Mouse (Mus musculus) heart, embryonic 11.5 days (tissue): Measurements from ENCODE around the gene Tcf7l2. TPM values are rescaled to one million over a fixed set of nuclear protein-coding genes. Genes with fewer than 3 reads are reported as not detected.

Experiments used
- ATAC-seq: fragments of 200-750 bp; cut with Nextera tagmentation; replicated peaks from 2 replicates; pipeline ENCODE4 v1.8.0; 2017; ENCODE audit warnings: moderate library complexity; ENCODE audit not compliant: insufficient number of reproducible peaks, low FRiP score, low TSS enrichment
- H3K27ac ChIP-seq: fragments of 300-500 bp; sonication (generic); 2 replicates; pipeline ENCODE4 v1.5.1; 2014; ENCODE audit warnings: mild to moderate bottlenecking, low read depth, low read length
- H3K27me3 ChIP-seq: fragments of 300-500 bp; sonication (generic); 2 replicates; pipeline ENCODE4 v1.6.1; 2014; ENCODE audit warnings: mild to moderate bottlenecking, low read length, mixed read lengths; ENCODE audit not compliant: control insufficient read depth, insufficient read depth
- H3K36me3 ChIP-seq: fragments of 300-500 bp; sonication (generic); 2 replicates; pipeline ENCODE4 v1.6.1; 2014; ENCODE audit warnings: mild to moderate bottlenecking, low read length, moderate library complexity, mixed read lengths; ENCODE audit not compliant: control insufficient read depth, insufficient read depth
- H3K4me1 ChIP-seq: fragments of 300-500 bp; sonication (generic); 2 replicates; pipeline ENCODE4 v1.6.1; 2014; ENCODE audit warnings: low read length; ENCODE audit not compliant: control insufficient read depth, insufficient read depth
- H3K4me2 ChIP-seq: fragments of 300-500 bp; sonication (generic); 2 replicates; pipeline ENCODE4 v1.6.1; 2014; ENCODE audit warnings: mild to moderate bottlenecking, moderate library complexity
- H3K4me3 ChIP-seq: fragments of 300-500 bp; sonication (generic); 2 replicates; pipeline ENCODE4 v1.5.1; 2014; ENCODE audit warnings: low read depth, low read length
- H3K9ac ChIP-seq: fragments of 300-500 bp; sonication (generic); 2 replicates; pipeline ENCODE4 v1.6.1; 2014; ENCODE audit warnings: mild to moderate bottlenecking, low read depth, low read length, moderate library complexity
- H3K9me3 ChIP-seq: fragments of 300-500 bp; sonication (generic); replicated peaks from 2 replicates; pipeline ENCODE4 v1.6.1; 2016; ENCODE audit warnings: low read length; ENCODE audit not compliant: control insufficient read depth
- WGBS: fragments of 180-500 bp; shearing (Covaris S2); extraction: QIAGEN DNeasy Blood & Tissue Kit; methylation state at CpG from one replicate; pipeline ENCODE4 v1.1.7; 2014; ENCODE audit not compliant: insufficient replicate concordance; 5-methylcytosine and 5-hydroxymethylcytosine counted together
- polyA plus RNA-seq: library from polyadenylated mRNA; unstranded; fragments of >200 nt; fragmentation: Nextera tagmentation; extraction: Ambion mirVana; gene quantifications from 2 replicates; pipeline ENCODE4 v1.2.1, GENCODE M21; 2014

Gene Tcf7l2
- polyA plus RNA-seq, 1 experiment from 2014 or later: 82.0 TPM

DNA sequence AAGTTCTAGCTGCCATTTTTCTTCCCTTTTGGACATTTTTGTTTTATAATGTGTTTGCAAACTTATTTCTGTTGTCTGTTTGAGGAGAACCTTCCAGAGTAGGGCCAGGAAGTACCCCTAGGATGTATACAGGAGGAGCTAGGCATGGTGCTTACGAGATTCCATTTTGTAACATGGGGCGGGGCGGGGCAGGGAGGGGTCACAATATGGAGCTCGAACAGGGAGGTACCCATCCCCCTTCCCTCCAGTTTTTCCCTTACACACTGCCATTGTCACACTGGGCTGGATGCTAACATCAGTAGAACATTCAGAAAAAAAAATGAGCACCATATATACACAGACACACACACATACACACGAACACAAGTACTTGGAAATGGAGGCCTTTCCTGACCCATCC lies 187.1 kb downstream of the Tcf7l2 start:
- Histone ChIP-seq H3K4me1 (peaks cover 4% of the 10 kb centered on the region; the same call in 1 of the 2 replicates), H3K9me3 (no peaks in the 10 kb centered on the region), H3K4me2 (no peak overlapping the region), H3K4me3 (no peak overlapping the region), H3K36me3 (peaks cover 8% of the 10 kb centered on the region; the same call in 1 of the 2 replicates), H3K27ac (no peak overlapping the region), H3K9ac (no peak overlapping the region), H3K27me3 (no peaks in the 10 kb centered on the region)
- ATAC-seq: 0 out of 2 replicates have a peak, but pooled peaks have one; percentile 10
- WGBS: 79% methylated on average over 5 of the region's 5 CpGs

DNA sequence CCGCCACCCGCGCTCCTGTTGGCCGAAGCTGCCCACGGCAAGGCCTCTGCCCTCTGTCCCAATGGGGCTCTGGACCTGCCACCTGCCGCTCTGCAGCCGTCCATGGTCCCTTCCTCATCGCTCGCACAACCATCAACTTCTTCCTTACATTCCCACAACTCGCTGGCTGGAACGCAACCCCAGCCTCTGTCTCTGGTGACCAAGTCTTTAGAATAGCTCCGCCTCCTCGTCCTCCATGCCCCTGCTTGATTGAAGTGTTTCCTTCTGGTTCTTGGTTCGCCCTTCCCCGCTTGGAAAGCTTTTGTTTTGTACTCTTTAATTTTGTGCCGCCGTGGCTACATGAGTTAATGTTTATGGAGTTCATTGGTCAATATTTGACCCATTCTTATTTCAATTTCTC lies 190.0 kb downstream of the Tcf7l2 start:
- no peaks in the 10 kb centered on the region for H3K9me3 ChIP-seq
- H3K27me3 ChIP-seq: no peaks in the 10 kb centered on the region
- H3K4me2 ChIP-seq: no peak overlapping the region
- ATAC-seq: no peak
- no peak overlapping the region for H3K27ac ChIP-seq
- H3K36me3 ChIP-seq: peaks cover 8% of the 10 kb centered on the region; the same call in 1 of the 2 replicates
- 94% methylated on average over 17 of the region's 17 CpGs for WGBS
- H3K4me3 ChIP-seq: no peak overlapping the region
- no peaks in the 10 kb centered on the region; the same call in 1 of the 2 replicates for H3K4me1 ChIP-seq
- no peak overlapping the region for H3K9ac ChIP-seq

DNA sequence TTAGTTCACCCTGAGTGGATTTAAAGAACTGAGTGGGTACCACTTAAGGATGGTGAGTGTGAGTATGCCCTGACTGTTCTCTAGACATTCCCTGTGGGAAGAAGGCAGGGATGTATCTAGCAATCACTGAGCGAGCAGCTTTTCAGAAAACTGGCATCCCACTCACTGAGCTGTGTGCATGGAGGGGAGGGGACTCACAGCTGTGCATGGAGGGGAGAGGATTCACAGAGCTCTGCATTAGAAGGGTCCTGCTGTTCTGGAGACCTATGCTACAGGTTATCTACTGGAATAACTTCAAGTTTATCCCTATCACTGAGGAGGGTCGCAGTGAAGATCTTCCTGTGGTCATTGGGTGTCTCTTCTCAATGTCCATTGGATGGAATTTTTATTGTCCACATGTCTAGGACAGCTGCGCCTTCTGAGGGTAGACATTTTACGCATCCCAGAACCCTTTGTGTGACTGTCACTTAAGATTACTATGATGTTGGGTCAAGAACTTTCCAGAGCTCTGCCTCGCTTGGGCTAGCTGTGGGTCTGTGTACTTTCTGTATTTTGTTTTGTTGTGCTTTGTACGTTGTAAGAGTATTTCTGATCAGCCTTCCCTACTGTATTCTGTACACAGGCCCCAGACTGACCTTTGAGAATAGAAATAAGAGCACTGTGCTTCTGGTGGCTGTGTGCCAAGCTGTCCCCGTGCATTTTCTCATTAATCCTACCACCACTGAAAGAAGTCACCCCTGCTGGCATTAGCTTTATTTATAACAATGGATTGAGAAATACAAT lies 192.5 kb downstream of the Tcf7l2 start:
- 72% methylated on average over 7 of the region's 7 CpGs for WGBS
- H3K4me1 ChIP-seq: no peaks in the 10 kb centered on the region; the same call in 1 of the 2 replicates
- ATAC-seq: no peak
- no peak overlapping the region for H3K9ac ChIP-seq
- no peaks in the 10 kb centered on the region for H3K9me3 ChIP-seq
- no peak overlapping the region for H3K4me3 ChIP-seq
- no peaks in the 10 kb centered on the region for H3K27me3 ChIP-seq
- H3K36me3 ChIP-seq: peaks cover 8% of the 10 kb centered on the region; the same call in 1 of the 2 replicates
- H3K27ac ChIP-seq: no peak overlapping the region
- no peak overlapping the region for H3K4me2 ChIP-seq

DNA sequence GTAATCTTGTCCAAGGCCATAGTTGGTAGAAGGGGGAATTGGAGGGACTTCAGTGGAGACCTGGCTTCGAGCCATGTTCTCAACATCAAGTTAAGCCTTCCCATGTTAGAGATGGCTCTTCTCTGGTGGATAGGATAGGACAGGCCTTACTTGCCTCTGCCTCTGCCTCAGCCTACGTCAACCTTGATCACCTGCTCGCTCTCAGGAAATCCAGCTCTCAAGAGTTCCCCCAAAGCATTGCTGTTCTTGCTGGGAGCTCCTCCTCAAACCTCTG lies 193.0 kb downstream of the Tcf7l2 start:
- Histone ChIP-seq H3K4me2 (no peak overlapping the region), H3K9me3 (no peaks in the 10 kb centered on the region), H3K4me3 (no peak overlapping the region), H3K9ac (no peak overlapping the region), H3K36me3 (peaks cover 8% of the 10 kb centered on the region; the same call in 1 of the 2 replicates), H3K27ac (no peak overlapping the region), H3K4me1 (no peaks in the 10 kb centered on the region; the same call in 1 of the 2 replicates), H3K27me3 (no peaks in the 10 kb centered on the region)
- 88% methylated on average over 3 of the region's 3 CpGs for WGBS
- ATAC-seq: no peak

DNA sequence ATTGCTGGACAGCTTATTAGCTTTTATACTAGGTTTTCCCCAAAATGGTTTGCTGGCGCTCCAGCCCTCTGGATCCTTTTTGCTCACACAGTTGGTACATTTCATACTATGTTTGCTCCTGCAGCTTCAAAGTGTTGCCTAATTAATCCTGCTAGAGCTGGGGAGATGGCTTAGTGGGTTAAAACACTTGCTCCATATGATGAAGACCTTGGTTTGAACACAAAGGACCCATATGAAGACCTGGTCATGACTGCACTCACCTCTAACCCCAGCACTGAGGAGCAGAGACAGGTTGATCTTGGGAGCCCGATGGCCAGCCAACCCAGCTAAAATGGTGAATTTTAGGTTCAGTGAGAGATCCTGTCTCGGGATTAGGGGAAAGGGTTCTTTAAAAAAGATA lies 195.4 kb downstream of the Tcf7l2 start:
- no peaks in the 10 kb centered on the region for H3K36me3 ChIP-seq
- no peaks in the 10 kb centered on the region for H3K27me3 ChIP-seq
- peaks cover 5% of the 10 kb centered on the region; the same call in 1 of the 2 replicates for H3K4me1 ChIP-seq
- no peak overlapping the region for H3K27ac ChIP-seq
- no peaks in the 10 kb centered on the region for H3K9me3 ChIP-seq
- no peak overlapping the region for H3K9ac ChIP-seq
- H3K4me3 ChIP-seq: no peak overlapping the region
- no peak overlapping the region for H3K4me2 ChIP-seq
- ATAC-seq: no peak
- WGBS: 84% methylated on average over 3 of the region's 3 CpGs

DNA sequence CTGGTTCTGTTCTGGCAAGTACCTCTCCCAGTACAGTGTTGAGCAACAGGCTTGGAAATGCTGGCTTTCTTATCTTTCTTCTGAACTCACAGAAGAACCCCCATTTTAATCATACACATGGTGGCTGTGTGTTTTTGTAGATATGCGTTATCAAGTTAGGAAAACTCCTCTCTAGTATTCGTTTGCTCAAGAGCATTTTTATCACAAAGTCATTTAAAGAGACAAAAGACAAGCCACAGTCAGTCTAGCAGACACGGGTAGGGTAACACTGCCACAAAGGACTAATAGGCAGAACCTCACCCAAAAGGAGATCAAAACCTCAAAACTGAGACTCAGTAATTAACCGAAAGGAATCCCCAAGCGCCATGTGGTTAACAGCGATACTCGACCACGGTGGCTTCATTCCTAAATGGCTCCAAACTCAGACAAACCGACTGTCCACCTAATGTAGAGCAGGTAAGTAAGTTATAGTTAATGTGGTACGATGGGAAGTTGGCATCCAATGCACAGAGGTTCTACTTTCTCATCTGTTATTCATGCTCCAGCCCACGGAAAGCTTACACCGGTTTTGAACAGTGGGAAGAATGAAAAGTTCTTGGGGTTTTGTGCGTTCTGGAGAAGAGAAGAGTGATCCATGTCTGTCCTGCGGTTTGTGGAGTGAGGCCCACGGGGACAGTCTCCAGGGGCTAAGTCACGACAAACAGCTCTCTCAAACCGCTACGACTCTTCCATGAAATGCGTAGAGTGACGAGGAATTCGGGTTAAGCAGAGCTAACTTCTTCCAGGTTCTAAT lies 196.8 kb downstream of the Tcf7l2 start:
- 80% methylated on average over 21 of the region's 21 CpGs for WGBS
- 0 out of 2 replicates have a peak, but pooled peaks have one; percentile 40 for ATAC-seq
- Histone ChIP-seq H3K27ac (peak overlapping the region; percentile 75), H3K4me2 (peak overlapping the region; percentile 37; the same call in 1 of the 2 replicates), H3K36me3 (no peaks in the 10 kb centered on the region), H3K4me3 (0 out of 2 replicates have a peak overlapping the region, but pooled peaks have one; percentile 13), H3K9ac (peak overlapping the region; percentile 40; the same call in 1 of the 2 replicates), H3K4me1 (peaks cover 5% of the 10 kb centered on the region; the same call in 1 of the 2 replicates), H3K27me3 (no peaks in the 10 kb centered on the region), H3K9me3 (no peaks in the 10 kb centered on the region)

DNA sequence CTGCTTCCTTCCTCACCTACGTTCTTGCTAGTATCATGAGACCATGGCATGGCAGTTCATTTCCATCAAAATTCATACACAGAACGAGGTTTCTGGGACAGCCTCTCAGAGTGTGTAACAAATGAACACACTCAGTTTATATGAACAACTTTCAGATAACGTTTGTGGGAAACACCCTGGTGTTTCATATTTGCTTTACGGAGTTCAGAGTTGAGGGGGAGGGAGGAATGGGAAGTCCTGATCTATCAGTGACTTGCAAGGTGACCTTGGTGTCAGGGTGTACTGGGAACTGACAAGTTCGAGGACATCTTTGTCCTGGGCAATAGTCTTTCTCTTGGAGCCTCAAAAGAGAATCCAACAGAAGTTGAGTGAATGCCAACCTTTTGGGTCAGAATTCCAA lies 197.5 kb downstream of the Tcf7l2 start:
- no peaks in the 10 kb centered on the region for H3K36me3 ChIP-seq

DNA sequence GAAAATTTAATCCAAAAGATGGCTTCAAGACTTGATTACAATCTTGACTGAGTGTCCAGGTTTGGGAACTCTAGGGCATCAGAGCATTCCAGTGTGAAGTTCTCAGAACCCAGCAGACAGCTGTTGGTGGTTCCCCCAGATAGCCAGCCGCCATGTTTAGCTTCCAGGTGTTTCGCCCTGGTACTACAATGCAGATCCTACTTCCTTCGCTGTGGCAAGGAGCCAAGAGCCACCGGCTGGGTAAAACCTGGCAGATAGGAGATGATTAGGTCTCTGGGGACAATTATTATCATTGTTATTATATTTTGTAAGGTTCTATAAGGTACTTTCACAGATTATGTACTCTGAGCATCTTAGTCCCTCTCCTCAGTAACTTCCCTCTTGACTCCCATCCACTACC lies 198.1 kb downstream of the Tcf7l2 start:
- Histone ChIP-seq H3K27ac (peak overlapping the region; percentile 75; the same call in 1 of the 2 replicates), H3K4me1 (peaks cover 5% of the 10 kb centered on the region; the same call in 1 of the 2 replicates), H3K4me3 (no peak overlapping the region), H3K9ac (no peak overlapping the region), H3K4me2 (peak overlapping the region; percentile 37), H3K9me3 (no peaks in the 10 kb centered on the region), H3K36me3 (no peaks in the 10 kb centered on the region), H3K27me3 (no peaks in the 10 kb centered on the region)
- ATAC-seq: no peak
- WGBS: 91% methylated on average over 4 of the region's 4 CpGs

More for the DNA sequence above, 197.5 kb downstream of the Tcf7l2 start:
- Histone ChIP-seq H3K4me1 (peaks cover 5% of the 10 kb centered on the region; the same call in 1 of the 2 replicates), H3K27me3 (no peaks in the 10 kb centered on the region), H3K27ac (peak overlapping the region; percentile 75), H3K9me3 (no peaks in the 10 kb centered on the region), H3K9ac (peak overlapping the region; percentile 40; the same call in 1 of the 2 replicates), H3K4me3 (no peak overlapping the region), H3K4me2 (peak overlapping the region; percentile 37)
- WGBS: 72% methylated on average over 5 of the region's 5 CpGs
- ATAC-seq: no peak
